ENCODE assay signal across 12 mouse cellular contexts in the genomic region with DNA sequence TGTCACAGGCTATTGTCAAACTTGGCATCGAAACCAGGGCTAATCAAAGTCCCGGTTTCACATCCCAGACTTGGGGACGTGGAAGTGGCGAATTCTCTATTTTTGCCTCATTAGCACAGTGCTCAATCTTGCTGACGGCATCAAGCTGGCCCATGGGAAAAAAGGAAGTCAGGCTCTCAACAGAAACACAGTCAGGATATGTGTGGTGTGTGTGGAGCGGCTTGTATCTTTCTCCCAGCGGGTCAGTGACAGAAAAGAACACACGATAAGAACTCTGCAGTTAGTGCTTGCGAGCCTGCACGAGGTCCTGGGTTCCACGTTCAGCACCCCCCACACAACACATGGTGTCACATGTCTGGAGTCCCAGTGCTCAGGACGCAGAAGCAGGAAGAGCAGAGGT.
DNase-seq lines count a peak whose midpoint lies in the region; ATAC-seq and TF ChIP-seq lines count a peak whose summit lies in the region.
"Had no signal": no experiment of that assay in that cellular context is flagged by ENCODE, and none has a peak within 500 bp of the region (broad histone marks: within the 10 kb centered on the region; RNA-seq: fewer than 3 reads in every experiment).

No protein-coding gene starts in this region.

- no peak for TF ChIP-seq POLR2A in MEL (IDR thresholded peaks at IDR 0.05; ENCODE audit: control insufficient read depth in 1 of 2, insufficient read depth in 1 of 2, low read depth in 1 of 2, low read length in 2 of 2, poor library complexity in 1 of 2)

- DNase-seq in MEL (ENCODE audit: low read depth, low spot score) = peak; percentile 58
- no peak for DNase-seq in urinary bladder, postnatal 4 days (ENCODE audit: low spot score in 2 of 2)
- no peak for DNase-seq in urinary bladder, postnatal 10 days (ENCODE audit: low spot score)
- no peak for DNase-seq in urinary bladder, postnatal 36 days (ENCODE audit: low spot score in 2 of 2)
- DNase-seq: gastrocnemius, adult 2 months had no signal

- TF ChIP-seq EP300 in MEL (IDR thresholded peaks at IDR 0.05; ENCODE audit: low read depth in 1 of 2, low read length in 2 of 2) = peak in 1 of 2 experiments; percentile 62; a peak in 2 of 4 replicates

- H3K36me3 ChIP-seq in intestine, embryonic 16.5 days (ENCODE audit: control insufficient read depth, insufficient read depth, low read length) = no peaks in the 10 kb centered on the region
- no peaks in the 10 kb centered on the region for H3K36me3 ChIP-seq in intestine, embryonic 15.5 days
- peaks cover 0 to 6% of the 10 kb centered on the region in 2 experiments; a peak in 2 of 4 replicates for H3K36me3 ChIP-seq in MEL (ENCODE audit: control insufficient read depth in 1 of 2, insufficient read depth in 2 of 2, low read length in 2 of 2)
- peaks cover 28% of the 10 kb centered on the region for H3K36me3 ChIP-seq in heart, embryonic 14.5 days (ENCODE audit: control insufficient read depth, insufficient read depth, low read length)
- no peaks in the 10 kb centered on the region for H3K36me3 ChIP-seq in liver, embryonic 12.5 days
- H3K36me3 ChIP-seq: stomach, embryonic 15.5 days had no signal

- no peaks in the 10 kb centered on the region for H3K9me3 ChIP-seq in intestine, embryonic 16.5 days (ENCODE audit: control insufficient read depth, low read length)
- no peaks in the 10 kb centered on the region for H3K9me3 ChIP-seq in intestine, embryonic 15.5 days
- H3K9me3 ChIP-seq in MEL (replicated peaks; ENCODE audit: insufficient read depth, low read length) = no peaks in the 10 kb centered on the region
- no peaks in the 10 kb centered on the region for H3K9me3 ChIP-seq in heart, embryonic 14.5 days (ENCODE audit: control insufficient read depth, low read length)
- H3K9me3 ChIP-seq in liver, embryonic 12.5 days (replicated peaks) = no peaks in the 10 kb centered on the region
- H3K9me3 ChIP-seq: limb, embryonic 10.5 days; stomach, embryonic 15.5 days had no signal

- H3K27ac ChIP-seq in intestine, embryonic 16.5 days (ENCODE audit: low read length) = no peak overlapping the region
- H3K27ac ChIP-seq in intestine, embryonic 15.5 days = no peak overlapping the region
- no peak overlapping the region for H3K27ac ChIP-seq in MEL (ENCODE audit: control insufficient read depth, low read depth, low read length)
- H3K27ac ChIP-seq in heart, embryonic 14.5 days (replicated peaks in 1 of 2; ENCODE audit: control insufficient read depth in 1 of 2, insufficient read depth in 1 of 2, low read depth in 2 of 2, low read length in 2 of 2) = peak overlapping the region; percentile 37 to 43; a peak in 2 of 4 replicates
- no peak overlapping the region for H3K27ac ChIP-seq in liver, embryonic 12.5 days
- H3K27ac ChIP-seq: gastrocnemius, adult 2 months; limb, embryonic 10.5 days; stomach, embryonic 15.5 days had no signal

- no peaks in the 10 kb centered on the region for H3K79me2 ChIP-seq in MEL (ENCODE audit: control insufficient read depth, insufficient read depth, low read length, poor library complexity)

- 66% methylated on average over 12 of the region's 12 CpGs for WGBS in intestine, embryonic 16.5 days
- WGBS in intestine, embryonic 15.5 days = 64% methylated on average over 12 of the region's 12 CpGs
- 51% methylated on average over 12 of the region's 12 CpGs for WGBS in heart, embryonic 14.5 days
- 16% methylated on average over 12 of the region's 12 CpGs for WGBS in liver, embryonic 12.5 days (ENCODE audit: insufficient replicate concordance)

- no peak overlapping the region for H3K9ac ChIP-seq in intestine, embryonic 16.5 days (ENCODE audit: low read depth, low read length)
- no peak overlapping the region for H3K9ac ChIP-seq in intestine, embryonic 15.5 days
- H3K9ac ChIP-seq in MEL (ENCODE audit: control insufficient read depth, low read depth, low read length, poor library complexity, severe bottlenecking) = no peak overlapping the region
- H3K9ac ChIP-seq in heart, embryonic 14.5 days (ENCODE audit: low read length) = no peak overlapping the region
- H3K9ac ChIP-seq in liver, embryonic 12.5 days = no peak overlapping the region
- H3K9ac ChIP-seq: stomach, embryonic 15.5 days had no signal

- ATAC-seq in intestine, embryonic 16.5 days = peak; percentile 38; the same call in 1 of the 2 replicates
- no peak for ATAC-seq in intestine, embryonic 15.5 days
- ATAC-seq in heart, embryonic 14.5 days (ENCODE audit: insufficient number of reproducible peaks, insufficient read depth, low FRiP score, low read depth) = peak; percentile 52
- 0 out of 2 replicates have a peak, but pooled peaks have one; percentile 50 for ATAC-seq in liver, embryonic 12.5 days
- ATAC-seq: CD4-positive, CD25-positive, alpha-beta regulatory T cell, adult 4 months had no signal

- no peak overlapping the region for H3K4me2 ChIP-seq in intestine, embryonic 16.5 days (ENCODE audit: low read depth, low read length)
- H3K4me2 ChIP-seq in intestine, embryonic 15.5 days (replicated peaks) = no peak overlapping the region
- H3K4me2 ChIP-seq in heart, embryonic 14.5 days (ENCODE audit: low read length) = no peak overlapping the region
- H3K4me2 ChIP-seq in liver, embryonic 12.5 days = no peak overlapping the region
- H3K4me2 ChIP-seq: stomach, embryonic 15.5 days had no signal

- no peak for TF ChIP-seq RAD21 in MEL (IDR thresholded peaks at IDR 0.05; ENCODE audit: low read depth, low read length)

- no peaks in the 10 kb centered on the region for H3K27me3 ChIP-seq in intestine, embryonic 16.5 days (replicated peaks; ENCODE audit: control insufficient read depth, insufficient read depth, low read length)
- H3K27me3 ChIP-seq in intestine, embryonic 15.5 days (replicated peaks) = no peaks in the 10 kb centered on the region
- no peaks in the 10 kb centered on the region for H3K27me3 ChIP-seq in MEL (ENCODE audit: control insufficient read depth in 1 of 2, insufficient read depth in 2 of 2, low read length in 2 of 2)
- H3K27me3 ChIP-seq in heart, embryonic 14.5 days (ENCODE audit: control insufficient read depth, insufficient read depth, low read length) = no peaks in the 10 kb centered on the region
- H3K27me3 ChIP-seq in liver, embryonic 12.5 days (replicated peaks) = peaks cover 6% of the 10 kb centered on the region; the same call in 1 of the 2 replicates
- H3K27me3 ChIP-seq: stomach, embryonic 15.5 days had no signal

- TF ChIP-seq CTCF in MEL (IDR thresholded peaks at IDR 0.05 in 2 of 3, conservative IDR thresholded peaks at IDR 0.05 in 1 of 3; ENCODE audit: control insufficient read depth in 1 of 3, insufficient read depth in 1 of 3, low read depth in 2 of 3, low read length in 3 of 3, poor library complexity in 1 of 3, severe bottlenecking in 1 of 3) = no peak

- H3K4me3 ChIP-seq in intestine, embryonic 16.5 days (ENCODE audit: low read length) = no peak overlapping the region
- no peak overlapping the region for H3K4me3 ChIP-seq in intestine, embryonic 15.5 days (replicated peaks)
- 0 out of 4 replicates have a peak overlapping the region, but pooled peaks of 1 of the 2 experiments have one; percentile 12 for H3K4me3 ChIP-seq in MEL (ENCODE audit: control insufficient read depth in 1 of 2, insufficient read depth in 1 of 2, low read depth in 2 of 2, low read length in 2 of 2)
- no peak overlapping the region for H3K4me3 ChIP-seq in heart, embryonic 14.5 days (ENCODE audit: control insufficient read depth in 1 of 2, insufficient read depth in 1 of 2, low read depth in 1 of 2, low read length in 2 of 2)
- H3K4me3 ChIP-seq in liver, embryonic 12.5 days = no peak overlapping the region
- H3K4me3 ChIP-seq: gastrocnemius, adult 2 months; limb, embryonic 10.5 days; stomach, embryonic 15.5 days had no signal

- peaks cover 9% of the 10 kb centered on the region; the same call in 1 of the 2 replicates for H3K4me1 ChIP-seq in intestine, embryonic 16.5 days (ENCODE audit: control insufficient read depth, insufficient read depth, low read length)
- no peaks in the 10 kb centered on the region; the same call in 1 of the 2 replicates for H3K4me1 ChIP-seq in intestine, embryonic 15.5 days (replicated peaks)
- peaks cover 0 to 6% of the 10 kb centered on the region in 2 experiments; a peak in 2 of 4 replicates for H3K4me1 ChIP-seq in MEL (ENCODE audit: control insufficient read depth in 1 of 2, insufficient read depth in 2 of 2, low read length in 2 of 2)
- peaks cover 12 to 21% of the 10 kb centered on the region in 2 experiments for H3K4me1 ChIP-seq in heart, embryonic 14.5 days (ENCODE audit: control insufficient read depth in 2 of 2, insufficient read depth in 2 of 2, low read length in 2 of 2)
- peaks cover 16% of the 10 kb centered on the region for H3K4me1 ChIP-seq in liver, embryonic 12.5 days

TF ChIP-seq in MEL, 35 proteins besides CTCF, POLR2A, EP300 and RAD21:
- TF ChIP-seq ETS1 (IDR thresholded peaks at IDR 0.05; ENCODE audit: low read depth, low read length) (peak; percentile 60), USF1 (IDR thresholded peaks at IDR 0.05; ENCODE audit: low read depth, low read length) (peak; percentile 47; the same call in 1 of the 2 replicates), MXI1 (IDR thresholded peaks at IDR 0.05; ENCODE audit: low read depth, low read length) (peak; percentile 33; the same call in 1 of the 2 replicates), MAX (IDR thresholded peaks at IDR 0.05; ENCODE audit: low read length) (peak; percentile 61; the same call in 1 of the 2 replicates), BHLHE40 (IDR thresholded peaks at IDR 0.05; ENCODE audit: borderline replicate concordance, low read depth, low read length) (no peak), NELFE (IDR thresholded peaks at IDR 0.05; ENCODE audit: low read depth, low read length) (no peak), HCFC1 (IDR thresholded peaks at IDR 0.05; ENCODE audit: low read depth, low read length) (0 out of 2 replicates have a peak, but pooled peaks have one; percentile 18), UBTF (IDR thresholded peaks at IDR 0.05; ENCODE audit: borderline replicate concordance, insufficient read depth, low read depth, low read length) (no peak), SIN3A (IDR thresholded peaks at IDR 0.05; ENCODE audit: low read length) (peak; percentile 37; the same call in 1 of the 2 replicates), USF2 (IDR thresholded peaks at IDR 0.05; ENCODE audit: borderline replicate concordance in 1 of 2, insufficient read depth in 1 of 2, low read depth in 1 of 2, low read length in 2 of 2) (no peak), POLR2AphosphoS2 (IDR thresholded peaks at IDR 0.05; ENCODE audit: low read length) (no peak), TBP (IDR thresholded peaks at IDR 0.05; ENCODE audit: low read depth, low read length) (no peak), TCF12 (IDR thresholded peaks at IDR 0.05; ENCODE audit: low read depth, low read length) (peak; percentile 28; the same call in 1 of the 2 replicates), MEF2A (IDR thresholded peaks at IDR 0.05; ENCODE audit: extremely low read depth, insufficient replicate concordance, low read depth, low read length, poor library complexity, severe bottlenecking) (no peak), GATA1 (IDR thresholded peaks at IDR 0.05; ENCODE audit: low read depth, low read length) (peak; percentile 32; the same call in 1 of the 2 replicates), JUND (IDR thresholded peaks at IDR 0.05; ENCODE audit: low read depth, low read length) (no peak), MYC (IDR thresholded peaks at IDR 0.05; ENCODE audit: low read depth, low read length) (peak; percentile 78)

Comparison
In these comparisons a context has a peak if more than half of its experiments do, and no peak if none do; other contexts are left out.
1. H3K27ac ChIP-seq: peak in heart, embryonic 14.5 days (2 of 2); none in intestine, embryonic 16.5 days (single experiment), intestine, embryonic 15.5 days (single experiment), MEL (single experiment) and liver, embryonic 12.5 days (single experiment).